Mouse (Mus musculus): ENCODE measurements around the gene Wdr20rt. TPM values are rescaled to one million over a fixed set of nuclear protein-coding genes. Genes with fewer than 3 reads are reported as not detected.

Gene Wdr20rt
- not detected in 2 replicates for polyA plus RNA-seq (2014; fragmentation: Nextera tagmentation; extraction: Ambion mirVana)

GRCm38 (mm10) chr12:65225467-65225945, at the start of gene Wdr20rt:
TSS of gene Wdr20rt (plus strand) at chr12:65225517.
- no peaks in the 10 kb centered on the region for H3K27me3 ChIP-seq (replicated peaks; ENCODE audit: control insufficient read depth, insufficient read depth, low read length)
- H3K27ac ChIP-seq (ENCODE audit: low read depth, low read length) = no peak within 1 kb of the TSS
- H3K4me2 ChIP-seq (ENCODE audit: low read length) = no peak within 1 kb of the TSS
- H3K9ac ChIP-seq (ENCODE audit: low read length) = no peak within 1 kb of the TSS
- no peaks in the 10 kb centered on the region for H3K9me3 ChIP-seq (replicated peaks; ENCODE audit: control insufficient read depth, low read length)
- H3K4me3 ChIP-seq (ENCODE audit: low read depth, low read length) = no peak within 1 kb of the TSS
- H3K4me1 ChIP-seq (ENCODE audit: control insufficient read depth, insufficient read depth, low read length) = no peaks in the 10 kb centered on the region
- 98% methylated on average over 22 of the region's 22 CpGs for WGBS
- DNase-seq (ENCODE audit: low spot score) (no peak), ATAC-seq (no peak)
- no peaks in the 10 kb centered on the region for H3K36me3 ChIP-seq (ENCODE audit: control insufficient read depth, insufficient read depth, low read length)

GRCm38 (mm10) chr12:65187365-65187764, 38.0 kb upstream of the Wdr20rt start:
- DNase-seq (ENCODE audit: low spot score) (peak; percentile 54), ATAC-seq (no peak)
- WGBS = 57% methylated on average over 3 of the region's 3 CpGs

GRCm38 (mm10) chr12:65189213-65189612, 36.1 kb upstream of the Wdr20rt start:
- H3K4me2 ChIP-seq (ENCODE audit: low read length) = no peak overlapping the region
- no peaks in the 10 kb centered on the region for H3K27me3 ChIP-seq (replicated peaks; ENCODE audit: control insufficient read depth, insufficient read depth, low read length)
- no peak overlapping the region for H3K9ac ChIP-seq (ENCODE audit: low read length)
- no peak overlapping the region for H3K27ac ChIP-seq (ENCODE audit: low read depth, low read length)
- H3K36me3 ChIP-seq (ENCODE audit: control insufficient read depth, insufficient read depth, low read length) = no peaks in the 10 kb centered on the region
- WGBS = 79% methylated on average over 2 of the region's 2 CpGs
- H3K4me1 ChIP-seq (ENCODE audit: control insufficient read depth, insufficient read depth, low read length) = no peaks in the 10 kb centered on the region
- DNase-seq (ENCODE audit: low spot score) (no peak), ATAC-seq (no peak)
- no peaks in the 10 kb centered on the region for H3K9me3 ChIP-seq (replicated peaks; ENCODE audit: control insufficient read depth, low read length)
- no peak overlapping the region for H3K4me3 ChIP-seq (ENCODE audit: low read depth, low read length)

More at GRCm38 (mm10) chr12:65187365-65187764, 38.0 kb upstream of the Wdr20rt start:
- Histone ChIP-seq H3K27me3 (replicated peaks; ENCODE audit: control insufficient read depth, insufficient read depth, low read length) (no peaks in the 10 kb centered on the region), H3K36me3 (ENCODE audit: control insufficient read depth, insufficient read depth, low read length) (no peaks in the 10 kb centered on the region), H3K4me3 (ENCODE audit: low read depth, low read length) (no peak overlapping the region), H3K4me1 (ENCODE audit: control insufficient read depth, insufficient read depth, low read length) (no peaks in the 10 kb centered on the region), H3K9me3 (replicated peaks; ENCODE audit: control insufficient read depth, low read length) (no peaks in the 10 kb centered on the region), H3K9ac (ENCODE audit: low read length) (no peak overlapping the region), H3K4me2 (ENCODE audit: low read length) (no peak overlapping the region), H3K27ac (ENCODE audit: low read depth, low read length) (no peak overlapping the region)

- Histone ChIP-seq H3K4me3 (ENCODE audit: low read depth, low read length) (no peak overlapping the region), H3K9ac (ENCODE audit: low read length) (no peak overlapping the region), H3K9me3 (replicated peaks; ENCODE audit: control insufficient read depth, low read length) (no peaks in the 10 kb centered on the region), H3K27ac (ENCODE audit: low read depth, low read length) (no peak overlapping the region), H3K4me1 (ENCODE audit: control insufficient read depth, insufficient read depth, low read length) (no peaks in the 10 kb centered on the region), H3K36me3 (ENCODE audit: control insufficient read depth, insufficient read depth, low read length) (no peaks in the 10 kb centered on the region), H3K27me3 (replicated peaks; ENCODE audit: control insufficient read depth, insufficient read depth, low read length) (no peaks in the 10 kb centered on the region), H3K4me2 (ENCODE audit: low read length) (no peak overlapping the region)
- 74% methylated on average over 5 of the region's 5 CpGs for WGBS
- no peak for ATAC-seq
- DNase-seq (ENCODE audit: low spot score) = no peak
Observed at GRCm38 (mm10) chr12:65194003-65194530, 31.2 kb upstream of the Wdr20rt start.

- Histone ChIP-seq H3K4me1 (ENCODE audit: control insufficient read depth, insufficient read depth, low read length) (no peaks in the 10 kb centered on the region), H3K4me3 (ENCODE audit: low read depth, low read length) (no peak overlapping the region), H3K9ac (ENCODE audit: low read length) (no peak overlapping the region), H3K27ac (ENCODE audit: low read depth, low read length) (no peak overlapping the region), H3K4me2 (ENCODE audit: low read length) (no peak overlapping the region), H3K27me3 (replicated peaks; ENCODE audit: control insufficient read depth, insufficient read depth, low read length) (no peaks in the 10 kb centered on the region), H3K36me3 (ENCODE audit: control insufficient read depth, insufficient read depth, low read length) (no peaks in the 10 kb centered on the region), H3K9me3 (replicated peaks; ENCODE audit: control insufficient read depth, low read length) (no peaks in the 10 kb centered on the region)
- WGBS = 99% methylated on average over 2 of the region's 2 CpGs
- DNase-seq (ENCODE audit: low spot score) = no peak
- ATAC-seq = no peak
Observed at GRCm38 (mm10) chr12:65201812-65202211, 23.5 kb upstream of the Wdr20rt start.

- Histone ChIP-seq H3K4me1 (ENCODE audit: control insufficient read depth, insufficient read depth, low read length) (no peaks in the 10 kb centered on the region), H3K27ac (ENCODE audit: low read depth, low read length) (no peak overlapping the region), H3K9ac (ENCODE audit: low read length) (no peak overlapping the region), H3K27me3 (replicated peaks; ENCODE audit: control insufficient read depth, insufficient read depth, low read length) (no peaks in the 10 kb centered on the region), H3K9me3 (replicated peaks; ENCODE audit: control insufficient read depth, low read length) (no peaks in the 10 kb centered on the region), H3K4me3 (ENCODE audit: low read depth, low read length) (no peak overlapping the region), H3K36me3 (ENCODE audit: control insufficient read depth, insufficient read depth, low read length) (no peaks in the 10 kb centered on the region), H3K4me2 (ENCODE audit: low read length) (no peak overlapping the region)
- WGBS = 41% methylated on average over 1 of the region's 1 CpGs
- DNase-seq (ENCODE audit: low spot score) (no peak), ATAC-seq (no peak)
Observed at GRCm38 (mm10) chr12:65206431-65206830, 18.9 kb upstream of the Wdr20rt start.

GRCm38 (mm10) chr12:65216404-65216840, 8.9 kb upstream of the Wdr20rt start:
- H3K36me3 ChIP-seq (ENCODE audit: control insufficient read depth, insufficient read depth, low read length) = no peaks in the 10 kb centered on the region
- no peak overlapping the region; the same call in 1 of the 2 replicates for H3K27ac ChIP-seq (ENCODE audit: low read depth, low read length)
- H3K4me3 ChIP-seq (ENCODE audit: low read depth, low read length) = no peak overlapping the region
- H3K9me3 ChIP-seq (replicated peaks; ENCODE audit: control insufficient read depth, low read length) = no peaks in the 10 kb centered on the region
- no peak overlapping the region for H3K4me2 ChIP-seq (ENCODE audit: low read length)
- ATAC-seq = peak; percentile 93
- no peak overlapping the region for H3K9ac ChIP-seq (ENCODE audit: low read length)
- peak; percentile 89 for DNase-seq (ENCODE audit: low spot score)
- H3K27me3 ChIP-seq (replicated peaks; ENCODE audit: control insufficient read depth, insufficient read depth, low read length) = no peaks in the 10 kb centered on the region
- peaks cover 3% of the 10 kb centered on the region; the same call in 1 of the 2 replicates for H3K4me1 ChIP-seq (ENCODE audit: control insufficient read depth, insufficient read depth, low read length)
- 14% methylated on average over 6 of the region's 6 CpGs for WGBS

GRCm38 (mm10) chr12:65228628-65229027, 3.3 kb downstream of the Wdr20rt start:
- Histone ChIP-seq H3K27ac (ENCODE audit: low read depth, low read length) (no peak overlapping the region), H3K4me3 (ENCODE audit: low read depth, low read length) (no peak overlapping the region), H3K9ac (ENCODE audit: low read length) (no peak overlapping the region), H3K4me1 (ENCODE audit: control insufficient read depth, insufficient read depth, low read length) (no peaks in the 10 kb centered on the region), H3K9me3 (replicated peaks; ENCODE audit: control insufficient read depth, low read length) (no peaks in the 10 kb centered on the region), H3K36me3 (ENCODE audit: control insufficient read depth, insufficient read depth, low read length) (no peaks in the 10 kb centered on the region), H3K27me3 (replicated peaks; ENCODE audit: control insufficient read depth, insufficient read depth, low read length) (no peaks in the 10 kb centered on the region), H3K4me2 (ENCODE audit: low read length) (no peak overlapping the region)
- DNase-seq (ENCODE audit: low spot score) = peak; percentile 34
- WGBS = 73% methylated on average over 6 of the region's 6 CpGs
- ATAC-seq = no peak

- Histone ChIP-seq H3K9me3 (replicated peaks; ENCODE audit: control insufficient read depth, low read length) (no peaks in the 10 kb centered on the region), H3K4me1 (ENCODE audit: control insufficient read depth, insufficient read depth, low read length) (no peaks in the 10 kb centered on the region), H3K9ac (ENCODE audit: low read length) (no peak overlapping the region), H3K27me3 (replicated peaks; ENCODE audit: control insufficient read depth, insufficient read depth, low read length) (no peaks in the 10 kb centered on the region), H3K4me3 (ENCODE audit: low read depth, low read length) (no peak overlapping the region), H3K27ac (ENCODE audit: low read depth, low read length) (no peak overlapping the region), H3K36me3 (ENCODE audit: control insufficient read depth, insufficient read depth, low read length) (no peaks in the 10 kb centered on the region), H3K4me2 (ENCODE audit: low read length) (no peak overlapping the region)
- no peak for ATAC-seq
- DNase-seq (ENCODE audit: low spot score) = no peak
Observed at GRCm38 (mm10) chr12:65229041-65229440, 3.7 kb downstream of the Wdr20rt start.
